Mouse (Mus musculus): Measurements from ENCODE around the gene Pdpk1. TPM values are rescaled to one million over a fixed set of nuclear protein-coding genes. Genes with fewer than 3 reads are reported as not detected.
"Not testable (repeated sequence)": the region's sequence is repeated elsewhere in the genome, so short reads cannot be mapped to it uniquely, and the experiment has no call there.

Gene Pdpk1
- polyA plus RNA-seq, 1 experiment from 2014 or later: 39.2 TPM

DNA sequence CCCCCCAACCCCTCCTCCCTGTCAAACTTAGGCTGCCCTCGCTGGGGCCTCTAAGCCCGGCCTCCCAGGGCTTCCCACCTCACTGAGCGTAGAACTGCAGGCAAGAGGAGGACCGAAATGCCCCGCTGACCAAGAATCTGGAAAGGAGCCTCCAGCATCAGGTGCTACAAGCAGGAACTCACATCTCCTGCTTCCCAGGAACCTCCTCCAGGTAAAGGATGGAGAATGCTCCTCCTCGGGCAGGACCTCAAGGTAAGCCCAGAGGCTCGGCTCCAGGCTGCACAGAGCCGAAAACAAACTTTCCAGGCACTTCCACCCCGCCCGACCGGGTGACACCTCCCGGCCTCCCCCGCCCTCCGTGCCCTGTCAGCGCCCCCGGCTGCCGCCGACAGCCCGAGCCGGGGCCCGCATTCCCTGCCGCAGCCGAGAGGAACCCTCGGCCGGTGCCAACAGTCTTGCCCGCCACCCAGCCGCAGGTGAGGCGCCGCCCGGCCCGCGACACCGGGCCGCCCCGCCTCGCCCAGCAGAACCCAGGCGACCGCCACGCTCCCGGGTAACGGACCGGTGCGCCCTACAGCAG lies 9.8 kb downstream of the Pdpk1 start:
- Histone ChIP-seq H3K9ac (ENCODE audit: low read length) (peak overlapping the region; percentile 86), H3K4me2 (ENCODE audit: low read length) (peak overlapping the region; percentile 70), H3K4me1 (replicated peaks; ENCODE audit: control insufficient read depth, insufficient read depth, low read length) (peaks cover 18% of the 10 kb centered on the region), H3K4me3 (ENCODE audit: low read depth, low read length) (peak overlapping the region; percentile 97), H3K27ac (ENCODE audit: low read depth) (peak overlapping the region; percentile 81), H3K9me3 (ENCODE audit: control insufficient read depth, low read length) (no peaks in the 10 kb centered on the region), H3K36me3 (ENCODE audit: control insufficient read depth, insufficient read depth, low read length) (no peaks in the 10 kb centered on the region), H3K27me3 (replicated peaks; ENCODE audit: control insufficient read depth, insufficient read depth, low read length) (no peaks in the 10 kb centered on the region)
- ATAC-seq (replicated peaks; ENCODE audit: low FRiP score, low TSS enrichment, low read depth) (peak; percentile 61), DNase-seq (ENCODE audit: low spot score) (peak; percentile 73)
- under 1% methylated on average over 29 of the region's 43 CpGs for WGBS

GRCm38 (mm10) chr17:24139968-24140367 lies 10.8 kb downstream of the Pdpk1 start:
- Histone ChIP-seq H3K4me3 (ENCODE audit: low read depth, low read length) (peak overlapping the region; percentile 97; the same call in 1 of the 2 replicates), H3K9ac (ENCODE audit: low read length) (no peak overlapping the region), H3K36me3 (ENCODE audit: control insufficient read depth, insufficient read depth, low read length) (no peaks in the 10 kb centered on the region), H3K4me1 (replicated peaks; ENCODE audit: control insufficient read depth, insufficient read depth, low read length) (peaks cover 18% of the 10 kb centered on the region), H3K4me2 (ENCODE audit: low read length) (peak overlapping the region; percentile 70), H3K27me3 (replicated peaks; ENCODE audit: control insufficient read depth, insufficient read depth, low read length) (no peaks in the 10 kb centered on the region), H3K27ac (ENCODE audit: low read depth) (no peak overlapping the region), H3K9me3 (ENCODE audit: control insufficient read depth, low read length) (no peaks in the 10 kb centered on the region)
- ATAC-seq (replicated peaks; ENCODE audit: low FRiP score, low TSS enrichment, low read depth) (no peak), DNase-seq (ENCODE audit: low spot score) (no peak)
- WGBS: 90% methylated on average over 4 of the region's 4 CpGs

GRCm38 (mm10) chr17:24139256-24139655 lies 11.5 kb downstream of the Pdpk1 start:
- 80% methylated on average over 3 of the region's 3 CpGs for WGBS
- DNase-seq (ENCODE audit: low spot score) (no peak), ATAC-seq (replicated peaks; ENCODE audit: low FRiP score, low TSS enrichment, low read depth) (no peak)
- Histone ChIP-seq H3K4me1 (replicated peaks; ENCODE audit: control insufficient read depth, insufficient read depth, low read length) (peaks cover 18% of the 10 kb centered on the region), H3K27me3 (replicated peaks; ENCODE audit: control insufficient read depth, insufficient read depth, low read length) (no peaks in the 10 kb centered on the region), H3K9me3 (ENCODE audit: control insufficient read depth, low read length) (no peaks in the 10 kb centered on the region), H3K9ac (ENCODE audit: low read length) (no peak overlapping the region), H3K4me3 (ENCODE audit: low read depth, low read length) (no peak overlapping the region), H3K27ac (ENCODE audit: low read depth) (no peak overlapping the region), H3K36me3 (ENCODE audit: control insufficient read depth, insufficient read depth, low read length) (no peaks in the 10 kb centered on the region), H3K4me2 (ENCODE audit: low read length) (no peak overlapping the region)

- Histone ChIP-seq H3K4me2 (ENCODE audit: low read length) (no peak overlapping the region), H3K9ac (ENCODE audit: low read length) (no peak overlapping the region), H3K4me1 (replicated peaks; ENCODE audit: control insufficient read depth, insufficient read depth, low read length) (peaks cover 18% of the 10 kb centered on the region), H3K27me3 (replicated peaks; ENCODE audit: control insufficient read depth, insufficient read depth, low read length) (no peaks in the 10 kb centered on the region), H3K36me3 (ENCODE audit: control insufficient read depth, insufficient read depth, low read length) (no peaks in the 10 kb centered on the region), H3K9me3 (ENCODE audit: control insufficient read depth, low read length) (no peaks in the 10 kb centered on the region), H3K4me3 (ENCODE audit: low read depth, low read length) (no peak overlapping the region), H3K27ac (ENCODE audit: low read depth) (no peak overlapping the region)
- no peak for ATAC-seq (replicated peaks; ENCODE audit: low FRiP score, low TSS enrichment, low read depth)
- DNase-seq (ENCODE audit: low spot score): no peak
- WGBS: 73% methylated on average over 2 of the region's 2 CpGs
Measured at GRCm38 (mm10) chr17:24137226-24137880, 13.4 kb downstream of the Pdpk1 start.

GRCm38 (mm10) chr17:24134062-24134461 lies 16.7 kb downstream of the Pdpk1 start:
- Histone ChIP-seq H3K36me3 (ENCODE audit: control insufficient read depth, insufficient read depth, low read length) (no peaks in the 10 kb centered on the region), H3K27ac (ENCODE audit: low read depth) (no peak overlapping the region), H3K4me2 (ENCODE audit: low read length) (no peak overlapping the region), H3K4me1 (replicated peaks; ENCODE audit: control insufficient read depth, insufficient read depth, low read length) (no peaks in the 10 kb centered on the region), H3K9me3 (ENCODE audit: control insufficient read depth, low read length) (no peaks in the 10 kb centered on the region), H3K9ac (ENCODE audit: low read length) (no peak overlapping the region), H3K4me3 (ENCODE audit: low read depth, low read length) (no peak overlapping the region), H3K27me3 (replicated peaks; ENCODE audit: control insufficient read depth, insufficient read depth, low read length) (no peaks in the 10 kb centered on the region)
- DNase-seq (ENCODE audit: low spot score): no peak
- ATAC-seq (replicated peaks; ENCODE audit: low FRiP score, low TSS enrichment, low read depth): no peak

- WGBS: 91% methylated on average over 4 of the region's 4 CpGs
Measured at GRCm38 (mm10) chr17:24132919-24133318, 17.8 kb downstream of the Pdpk1 start.

GRCm38 (mm10) chr17:24131570-24131969 lies 19.2 kb downstream of the Pdpk1 start:
- no peak for ATAC-seq (replicated peaks; ENCODE audit: low FRiP score, low TSS enrichment, low read depth)
- 86% methylated on average over 3 of the region's 3 CpGs for WGBS
- DNase-seq (ENCODE audit: low spot score): no peak

More at GRCm38 (mm10) chr17:24132919-24133318, 17.8 kb downstream of the Pdpk1 start:
- H3K4me2 ChIP-seq (ENCODE audit: low read length); DNase-seq (ENCODE audit: low spot score); H3K4me1 ChIP-seq (replicated peaks; ENCODE audit: control insufficient read depth, insufficient read depth, low read length); ATAC-seq (replicated peaks; ENCODE audit: low FRiP score, low TSS enrichment, low read depth); H3K36me3 ChIP-seq (ENCODE audit: control insufficient read depth, insufficient read depth, low read length); H3K9ac ChIP-seq (ENCODE audit: low read length); H3K27me3 ChIP-seq (replicated peaks; ENCODE audit: control insufficient read depth, insufficient read depth, low read length); H3K9me3 ChIP-seq (ENCODE audit: control insufficient read depth, low read length); H3K4me3 ChIP-seq (ENCODE audit: low read depth, low read length); H3K27ac ChIP-seq (ENCODE audit: low read depth): not testable (repeated sequence)

GRCm38 (mm10) chr17:24129246-24129645 lies 21.5 kb downstream of the Pdpk1 start:
- H3K9me3 ChIP-seq (ENCODE audit: control insufficient read depth, low read length); DNase-seq (ENCODE audit: low spot score); H3K4me2 ChIP-seq (ENCODE audit: low read length); H3K9ac ChIP-seq (ENCODE audit: low read length); H3K27me3 ChIP-seq (replicated peaks; ENCODE audit: control insufficient read depth, insufficient read depth, low read length); H3K4me1 ChIP-seq (replicated peaks; ENCODE audit: control insufficient read depth, insufficient read depth, low read length); H3K27ac ChIP-seq (ENCODE audit: low read depth); H3K4me3 ChIP-seq (ENCODE audit: low read depth, low read length); ATAC-seq (replicated peaks; ENCODE audit: low FRiP score, low TSS enrichment, low read depth); H3K36me3 ChIP-seq (ENCODE audit: control insufficient read depth, insufficient read depth, low read length): not testable (repeated sequence)
- 85% methylated on average over 4 of the region's 4 CpGs for WGBS

More at GRCm38 (mm10) chr17:24131570-24131969, 19.2 kb downstream of the Pdpk1 start:
- H3K4me3 ChIP-seq (ENCODE audit: low read depth, low read length): no peak overlapping the region
- no peak overlapping the region for H3K27ac ChIP-seq (ENCODE audit: low read depth)
- H3K4me1 ChIP-seq (replicated peaks; ENCODE audit: control insufficient read depth, insufficient read depth, low read length): no peaks in the 10 kb centered on the region
- H3K9me3 ChIP-seq (ENCODE audit: control insufficient read depth, low read length): no peaks in the 10 kb centered on the region
- H3K36me3 ChIP-seq (ENCODE audit: control insufficient read depth, insufficient read depth, low read length): no peaks in the 10 kb centered on the region
- no peak overlapping the region for H3K9ac ChIP-seq (ENCODE audit: low read length)
- H3K4me2 ChIP-seq (ENCODE audit: low read length): no peak overlapping the region
- H3K27me3 ChIP-seq (replicated peaks; ENCODE audit: control insufficient read depth, insufficient read depth, low read length): no peaks in the 10 kb centered on the region

- Histone ChIP-seq H3K27ac (ENCODE audit: low read depth) (no peak overlapping the region), H3K4me1 (replicated peaks; ENCODE audit: control insufficient read depth, insufficient read depth, low read length) (no peaks in the 10 kb centered on the region), H3K4me2 (ENCODE audit: low read length) (no peak overlapping the region), H3K36me3 (ENCODE audit: control insufficient read depth, insufficient read depth, low read length) (no peaks in the 10 kb centered on the region), H3K9ac (ENCODE audit: low read length) (no peak overlapping the region), H3K27me3 (replicated peaks; ENCODE audit: control insufficient read depth, insufficient read depth, low read length) (no peaks in the 10 kb centered on the region), H3K9me3 (ENCODE audit: control insufficient read depth, low read length) (no peaks in the 10 kb centered on the region), H3K4me3 (ENCODE audit: low read depth, low read length) (no peak overlapping the region)
- no peak for ATAC-seq (replicated peaks; ENCODE audit: low FRiP score, low TSS enrichment, low read depth)
- 90% methylated on average over 1 of the region's 1 CpGs for WGBS
- DNase-seq (ENCODE audit: low spot score): no peak
Measured at GRCm38 (mm10) chr17:24127592-24127991, 23.1 kb downstream of the Pdpk1 start.
